9 mouse cellular contexts compared by ENCODE assay signal in genomic region chr17:56474831-56475581, GRCm38 (mm10). TPM values are rescaled to one million over a fixed set of nuclear protein-coding genes. Genes with fewer than 3 reads are reported as not detected.
A peak's percentile ranks its signal among the peaks of the same experiment; 100 is the strongest.
DNase-seq lines count a peak whose midpoint lies in the region; ATAC-seq and TF ChIP-seq lines count a peak whose summit lies in the region.
"Had no signal": no experiment of that assay in that cellular context is flagged by ENCODE, and none has a peak within 500 bp of the region (broad histone marks: within the 10 kb centered on the region; RNA-seq: fewer than 3 reads in every experiment).

No protein-coding gene starts in this region.

- 2% methylated on average over 24 of the region's 24 CpGs for WGBS in embryonic facial prominence, embryonic 10.5 days
- under 1% methylated on average over 24 of the region's 24 CpGs for WGBS in hindbrain, embryonic 12.5 days
- 3% methylated on average over 24 of the region's 24 CpGs for WGBS in liver, embryonic 13.5 days (ENCODE audit: insufficient replicate concordance)
- WGBS in olfactory bulb, adult 2 months: 1% methylated on average over 24 of the region's 24 CpGs

- no peak for TF ChIP-seq POLR2A in olfactory bulb, adult 2 months (IDR thresholded peaks at IDR 0.05; ENCODE audit: insufficient read depth, low read depth, low read length)

- H3K27ac ChIP-seq in embryonic facial prominence, embryonic 10.5 days (replicated peaks): peak overlapping the region; percentile 95
- H3K27ac ChIP-seq in hindbrain, embryonic 12.5 days: peak overlapping the region; percentile 96
- H3K27ac ChIP-seq in liver, embryonic 13.5 days: no peak overlapping the region
- no peak overlapping the region for H3K27ac ChIP-seq in olfactory bulb, adult 2 months (ENCODE audit: insufficient read depth, low read depth, low read length)

- ATAC-seq in hindbrain, embryonic 12.5 days (ENCODE audit: low FRiP score): peak; percentile 49
- ATAC-seq in liver, embryonic 13.5 days (ENCODE audit: low read depth): no peak

- no peaks in the 10 kb centered on the region for H3K9me3 ChIP-seq in embryonic facial prominence, embryonic 10.5 days
- H3K9me3 ChIP-seq in hindbrain, embryonic 12.5 days (replicated peaks): no peaks in the 10 kb centered on the region
- H3K9me3 ChIP-seq in liver, embryonic 13.5 days (replicated peaks): no peaks in the 10 kb centered on the region

- peak; percentile 14 for DNase-seq in thymus, postnatal 25 days
- no peak for DNase-seq in thymus, postnatal 14 days
- peak; percentile 81 for DNase-seq in embryonic facial prominence, embryonic 10.5 days (ENCODE audit: low spot score)
- no peak for DNase-seq in liver, embryonic 13.5 days
- DNase-seq in gastrocnemius, adult 18-20 months (ENCODE audit: low spot score): no peak
- DNase-seq in spleen, adult 12 weeks (ENCODE audit: low spot score): no peak

- peak overlapping the region; percentile 94 for H3K4me3 ChIP-seq in embryonic facial prominence, embryonic 10.5 days
- H3K4me3 ChIP-seq in hindbrain, embryonic 12.5 days: peak overlapping the region; percentile 90
- peak overlapping the region; percentile 58 for H3K4me3 ChIP-seq in liver, embryonic 13.5 days (replicated peaks)
- peak overlapping the region; percentile 89 for H3K4me3 ChIP-seq in olfactory bulb, adult 2 months (ENCODE audit: insufficient read depth, low read depth, low read length)

- no peaks in the 10 kb centered on the region for H3K36me3 ChIP-seq in embryonic facial prominence, embryonic 10.5 days (replicated peaks)
- H3K36me3 ChIP-seq in hindbrain, embryonic 12.5 days: no peaks in the 10 kb centered on the region
- H3K36me3 ChIP-seq in liver, embryonic 13.5 days: no peaks in the 10 kb centered on the region

- peak overlapping the region; percentile 98 for H3K9ac ChIP-seq in hindbrain, embryonic 12.5 days
- H3K9ac ChIP-seq in liver, embryonic 13.5 days: peak overlapping the region; percentile 60

- H3K4me1 ChIP-seq in embryonic facial prominence, embryonic 10.5 days: peaks cover 78% of the 10 kb centered on the region
- H3K4me1 ChIP-seq in hindbrain, embryonic 12.5 days: peaks cover 59% of the 10 kb centered on the region
- H3K4me1 ChIP-seq in liver, embryonic 13.5 days (replicated peaks): peaks cover 56% of the 10 kb centered on the region
- peaks cover 67% of the 10 kb centered on the region for H3K4me1 ChIP-seq in olfactory bulb, adult 2 months (ENCODE audit: control insufficient read depth, insufficient read depth, low read length)

- no peak for TF ChIP-seq CTCF in olfactory bulb, adult 2 months (IDR thresholded peaks at IDR 0.05; ENCODE audit: insufficient read depth, low read depth, low read length)

- peak overlapping the region; percentile 96 for H3K4me2 ChIP-seq in hindbrain, embryonic 12.5 days (replicated peaks)
- H3K4me2 ChIP-seq in liver, embryonic 13.5 days: peak overlapping the region; percentile 73

- peaks cover 73% of the 10 kb centered on the region for H3K27me3 ChIP-seq in embryonic facial prominence, embryonic 10.5 days (replicated peaks; ENCODE audit: low read depth, poor library complexity, severe bottlenecking)
- peaks cover 23% of the 10 kb centered on the region for H3K27me3 ChIP-seq in hindbrain, embryonic 12.5 days
- H3K27me3 ChIP-seq in liver, embryonic 13.5 days: peaks cover 88% of the 10 kb centered on the region

RNA-seq across cellular contexts. Expression of gene Ptprs, which starts 1.3 kb away (rescaled TPM):
- polyA plus RNA-seq in embryonic facial prominence, embryonic 10.5 days (2016; fragmentation: Nextera tagmentation; extraction: Ambion mirVana): 85.0 and 86.4 TPM in 2 replicates
- 316 and 326 TPM in 2 replicates for polyA plus RNA-seq in hindbrain, embryonic 12.5 days (2016; fragmentation: Nextera tagmentation; extraction: Ambion mirVana)
- 6.2 and 7.6 TPM in 2 replicates for polyA plus RNA-seq in liver, embryonic 13.5 days (2015; fragmentation: Nextera tagmentation; extraction: Ambion mirVana)
- polyA plus RNA-seq in olfactory bulb, adult 2 months (2012; ENCODE audit: insufficient read depth, insufficient read length, low replicate concordance, missing spikeins): 198 and 241 TPM in 2 replicates
- total RNA-seq in gastrocnemius, adult 18-20 months (2021): 10 to 100 TPM; 30.8 to 38.3 TPM

RNA-seq across cellular contexts. Expression of gene Znrf4, which starts 37.2 kb away (rescaled TPM):
- not detected in 2 replicates for polyA plus RNA-seq in embryonic facial prominence, embryonic 10.5 days (2016; fragmentation: Nextera tagmentation; extraction: Ambion mirVana)
- polyA plus RNA-seq in hindbrain, embryonic 12.5 days (2016; fragmentation: Nextera tagmentation; extraction: Ambion mirVana): not detected in 2 replicates
- polyA plus RNA-seq in liver, embryonic 13.5 days (2015; fragmentation: Nextera tagmentation; extraction: Ambion mirVana): not detected in 2 replicates
- not detected in 2 replicates for polyA plus RNA-seq in olfactory bulb, adult 2 months (2012; ENCODE audit: insufficient read depth, insufficient read length, low replicate concordance, missing spikeins)
- not detected for total RNA-seq in gastrocnemius, adult 18-20 months (2021)
- total RNA-seq: heart, adult 18-20 months had no signal

Comparison
In these comparisons a context has a peak if more than half of its experiments do, and no peak if none do; other contexts are left out.
1. DNase-seq: peak in thymus, postnatal 25 days (single experiment) and embryonic facial prominence, embryonic 10.5 days (single experiment); none in thymus, postnatal 14 days (single experiment), liver, embryonic 13.5 days (single experiment), gastrocnemius, adult 18-20 months (single experiment) and spleen, adult 12 weeks (single experiment).
2. H3K27ac ChIP-seq: peak in embryonic facial prominence, embryonic 10.5 days (single experiment) and hindbrain, embryonic 12.5 days (single experiment); none in liver, embryonic 13.5 days (single experiment) and olfactory bulb, adult 2 months (single experiment).
3. RNA of gene Ptprs, which starts 1.3 kb away (polyA plus RNA-seq): 316 to 326 TPM in hindbrain, embryonic 12.5 days, 198 to 241 TPM in olfactory bulb, adult 2 months and 85.0 to 86.4 TPM in embryonic facial prominence, embryonic 10.5 days; 6.2 to 7.6 TPM in liver, embryonic 13.5 days; every median in the first group is over 10 times any median in the second.
4. Peak in every context shown above with its lines, with median percentiles within 50 percentile points of each other: H3K4me3 ChIP-seq.